Mouse (Mus musculus): ENCODE data around the gene Stk10.
"Not testable (repeated sequence)": the region's sequence is repeated elsewhere in the genome, so short reads cannot be mapped to it uniquely, and the experiment has no call there.

Stk10 gene

GRCm38 (mm10) chr11:32605131-32605860 is 72.2 kb downstream of the Stk10 start:
- DNase-seq, result peak; percentile 98

DNA sequence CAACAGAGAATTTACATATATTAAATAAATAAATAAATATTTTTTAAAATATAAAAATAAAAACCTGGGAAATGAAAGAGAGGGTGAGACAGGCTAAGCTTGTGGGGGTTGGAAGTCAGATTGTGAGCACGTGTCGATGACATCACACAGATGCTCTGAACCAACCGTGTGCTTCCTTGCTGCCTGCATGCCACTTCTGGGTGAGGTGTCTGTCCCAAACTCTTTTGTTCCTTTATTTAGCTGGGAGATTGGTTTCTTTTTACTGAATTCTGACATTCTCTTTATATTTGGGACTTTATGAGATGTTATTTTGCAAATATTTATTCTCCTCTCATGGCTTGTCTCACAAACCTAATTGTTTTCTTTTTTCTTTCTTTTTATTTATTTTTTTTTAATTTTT is 72.8 kb downstream of the Stk10 start:
- no peak for DNase-seq

GRCm38 (mm10) chr11:32607319-32607718 is 74.2 kb downstream of the Stk10 start:
- DNase-seq, result peak; percentile 95

- no peak for DNase-seq
Observed at GRCm38 (mm10) chr11:32610616-32611015, 77.5 kb downstream of the Stk10 start.

- DNase-seq, result no peak
Observed at GRCm38 (mm10) chr11:32612304-32612703, 79.2 kb downstream of the Stk10 start.

GRCm38 (mm10) chr11:32614463-32614862 is 81.4 kb downstream of the Stk10 start:
- DNase-seq, result no peak

GRCm38 (mm10) chr11:32615561-32615960 is 82.5 kb downstream of the Stk10 start:
- DNase-seq, result no peak

DNA sequence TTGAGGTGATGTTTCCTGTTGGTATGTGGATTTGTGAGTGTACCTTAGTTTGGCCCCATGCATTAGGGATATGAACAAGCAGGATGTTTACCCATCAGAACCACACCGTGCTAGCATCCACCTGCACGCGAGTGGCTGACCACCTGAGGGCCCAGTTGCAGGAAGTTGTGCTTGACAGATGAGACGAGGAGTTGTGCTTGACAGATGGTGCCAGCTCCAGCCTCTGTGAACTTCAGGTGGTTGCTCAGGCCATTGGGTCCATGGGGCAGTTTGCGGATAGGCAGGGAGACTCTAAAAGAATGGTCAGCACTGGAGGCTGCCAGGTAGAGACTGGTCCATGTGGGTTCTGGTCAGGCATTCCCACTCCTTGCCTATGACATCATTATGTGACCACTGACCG is 83.0 kb downstream of the Stk10 start:
- DNase-seq, result no peak

DNA sequence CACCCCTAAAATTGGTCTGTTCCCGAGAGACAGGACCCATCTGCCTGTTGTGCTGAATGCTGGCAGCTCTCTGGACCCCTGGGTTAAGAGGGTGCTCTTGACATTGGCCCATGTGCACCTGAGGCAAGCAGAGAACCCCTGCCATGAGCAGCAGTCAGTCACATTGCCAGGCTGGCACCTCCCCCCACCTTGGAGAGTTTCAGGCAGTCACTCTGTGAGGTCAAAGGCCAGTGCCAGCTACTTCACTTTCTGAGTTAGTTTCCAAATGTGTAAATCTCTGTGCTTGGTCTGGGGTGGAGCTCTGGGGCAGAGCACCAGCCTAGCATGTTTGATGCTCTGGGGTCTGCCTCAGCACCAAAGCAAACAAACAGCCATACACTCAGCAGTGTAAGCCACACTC is 84.9 kb downstream of the Stk10 start:
- no peak for DNase-seq

DNA sequence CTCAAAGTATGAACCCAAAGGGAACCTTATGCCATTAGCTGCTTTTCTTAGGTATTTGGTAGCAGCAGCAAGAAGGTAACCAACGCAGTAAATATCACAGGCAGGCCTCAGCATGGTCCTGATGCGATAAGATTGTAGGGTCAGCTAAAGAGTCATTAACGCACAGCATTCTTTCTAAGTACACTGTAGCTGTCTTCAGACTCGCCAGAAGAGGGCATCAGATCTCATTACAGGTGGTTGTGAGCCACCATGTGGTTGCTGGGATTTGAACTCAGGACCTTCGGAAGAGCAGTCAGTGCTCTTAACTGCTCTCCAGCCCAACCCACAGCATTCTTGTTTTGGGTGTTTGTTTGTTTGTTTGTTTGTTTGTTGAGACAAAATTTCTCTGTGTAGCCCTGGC is 85.5 kb downstream of the Stk10 start:
- not testable (repeated sequence) for DNase-seq

DNA sequence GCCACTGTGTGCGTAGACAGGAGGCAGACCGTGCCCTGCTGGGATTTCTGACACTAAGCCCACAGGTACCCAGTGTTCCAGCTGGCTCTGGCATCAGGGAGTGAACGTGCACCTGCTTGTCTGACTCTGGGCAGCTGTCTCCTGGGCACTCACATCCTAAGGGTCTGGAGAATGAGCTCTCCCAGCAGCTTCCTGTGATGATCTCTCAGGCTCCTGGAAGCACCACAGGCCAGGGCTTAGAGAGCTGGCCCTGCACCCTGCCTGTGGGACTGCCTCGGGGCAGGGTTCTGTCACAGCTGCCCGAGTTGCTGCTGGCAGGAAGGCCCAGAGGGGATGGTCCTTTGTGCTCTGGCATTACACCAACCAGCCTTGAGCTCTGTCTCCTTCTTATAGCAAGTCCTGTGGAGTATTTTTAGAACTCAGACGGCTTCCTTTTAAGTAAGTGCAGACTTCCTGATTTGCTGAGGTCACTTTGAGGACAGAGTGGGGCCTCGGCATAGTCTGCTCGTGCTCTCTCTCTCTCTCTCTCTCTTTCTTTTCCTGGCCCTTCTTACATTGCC is 86.2 kb downstream of the Stk10 start:
- DNase-seq, result peak; percentile 99

DNA sequence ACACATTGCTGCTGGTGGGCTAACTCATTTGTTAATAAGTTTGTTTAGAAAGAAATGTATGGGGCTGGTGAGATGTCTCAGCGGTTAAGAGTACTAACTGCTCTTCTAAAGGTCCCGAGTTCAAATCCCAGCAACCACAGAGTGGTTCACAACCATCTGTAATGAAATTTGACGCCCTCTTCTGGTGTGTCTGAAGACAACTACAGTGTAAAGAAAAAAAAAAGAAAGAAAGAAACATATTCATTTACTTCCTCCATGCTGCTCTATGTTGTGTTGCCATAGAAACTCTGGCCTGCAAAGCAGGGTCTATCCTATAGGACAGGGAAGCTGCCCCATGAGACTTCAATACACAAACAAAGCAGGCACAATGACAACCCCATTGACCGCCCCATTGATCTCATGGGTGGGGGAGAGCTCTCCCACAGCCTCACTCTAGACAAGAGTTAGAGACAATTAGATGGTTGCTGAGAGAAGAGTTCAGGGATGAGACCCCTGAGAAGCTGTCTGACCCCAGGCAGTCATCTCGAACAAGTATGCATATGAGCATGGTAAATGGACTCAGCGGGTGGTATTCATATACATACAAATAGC is 86.9 kb downstream of the Stk10 start:
- no peak for DNase-seq

DNA sequence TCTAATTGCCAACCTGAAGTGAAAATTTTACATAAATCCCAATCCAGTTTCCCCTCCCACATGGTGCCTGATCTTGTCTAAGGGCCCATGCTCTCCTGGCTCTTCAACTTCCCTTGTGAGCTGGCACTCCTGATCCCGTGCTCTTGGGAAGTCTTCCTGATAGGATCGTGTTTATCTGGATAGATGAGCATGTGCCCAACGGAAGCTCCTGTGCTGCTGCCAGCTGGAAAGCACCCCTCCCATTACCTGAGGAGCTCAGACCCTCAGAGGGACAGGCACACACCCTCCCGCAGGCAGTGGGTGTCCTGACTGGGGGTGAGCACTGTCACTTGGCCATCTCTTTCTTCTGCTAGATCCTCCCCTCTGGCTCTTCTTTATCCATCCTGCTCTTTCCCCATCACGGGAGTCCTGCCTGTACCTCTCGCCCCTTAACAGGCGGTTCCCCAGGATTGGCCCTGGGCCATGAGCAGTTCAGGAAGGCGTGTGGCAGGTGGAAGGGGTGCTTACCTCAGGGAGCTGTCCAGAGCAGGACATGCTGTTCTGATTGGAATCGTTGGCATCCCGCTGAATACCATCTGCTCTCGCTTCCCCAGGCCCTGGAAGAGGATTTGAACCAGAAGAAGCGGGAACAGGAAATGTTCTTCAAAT is 88.8 kb downstream of the Stk10 start:
- DNase-seq, result peak; percentile 92

DNA sequence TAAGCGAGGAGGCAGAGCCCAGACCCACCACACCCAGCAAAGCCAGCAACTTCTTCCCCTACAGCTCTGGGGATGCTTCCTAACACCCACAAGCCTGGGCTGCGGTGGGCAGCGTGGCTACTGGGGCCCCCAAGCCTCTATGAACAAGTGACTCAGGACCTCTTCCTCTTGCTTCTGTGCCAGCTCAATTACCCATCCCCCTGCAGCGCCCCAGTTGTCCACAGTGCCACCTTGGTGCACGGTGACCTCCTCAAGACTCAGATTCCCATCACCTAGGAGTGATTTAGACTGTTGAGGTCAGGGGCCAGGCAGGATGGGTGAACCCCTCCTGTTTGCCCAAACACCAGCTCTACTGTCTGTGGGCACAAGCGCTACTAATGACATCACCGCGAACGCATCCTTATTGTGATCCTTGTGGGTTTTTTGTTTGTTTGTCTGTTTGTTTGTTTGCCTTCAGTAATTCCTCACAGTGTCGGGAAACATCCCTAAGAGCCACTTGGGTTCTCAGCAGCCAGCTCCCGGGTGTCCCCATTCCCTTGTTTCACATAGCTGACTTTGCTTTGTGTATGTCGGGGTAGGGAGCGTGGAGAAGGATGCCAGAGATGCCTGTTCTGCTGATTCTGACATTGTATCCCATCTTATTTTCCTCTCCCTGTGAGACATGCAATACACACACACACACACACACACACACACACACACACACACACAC is 89.5 kb downstream of the Stk10 start:
- DNase-seq, result no peak

GRCm38 (mm10) chr11:32623236-32623635 is 90.1 kb downstream of the Stk10 start:
- peak; percentile 97 for DNase-seq

GRCm38 (mm10) chr11:32623912-32624311 is 90.8 kb downstream of the Stk10 start:
- DNase-seq, result no peak

DNA sequence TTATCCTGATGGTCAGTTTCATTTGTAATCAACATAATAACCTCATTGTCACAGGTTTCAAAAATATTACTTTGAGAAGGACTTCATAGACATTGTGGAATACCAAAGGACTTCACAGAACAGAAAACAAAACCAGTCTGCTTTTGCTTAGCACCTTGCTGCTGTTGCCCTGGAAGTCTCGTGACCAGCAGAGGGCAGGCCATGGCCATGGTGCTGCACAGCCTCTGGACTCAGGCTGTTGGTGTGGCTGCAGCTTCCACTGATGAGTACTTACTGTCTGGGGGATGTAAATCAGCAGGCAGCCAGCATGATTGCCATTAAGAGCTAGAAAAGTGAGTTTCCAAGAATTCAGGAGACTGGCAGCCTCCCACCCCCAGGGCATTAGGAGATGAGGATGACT is 92.6 kb downstream of the Stk10 start:
- DNase-seq, result peak; percentile 92

GRCm38 (mm10) chr11:32626079-32626478 is 93.0 kb downstream of the Stk10 start:
- peak; percentile 82 for DNase-seq

- DNase-seq, result peak; percentile 81
Observed at GRCm38 (mm10) chr11:32627900-32628299, 94.8 kb downstream of the Stk10 start.

GRCm38 (mm10) chr11:32629713-32630211 is 96.7 kb downstream of the Stk10 start:
- peak; percentile 79 for DNase-seq

GRCm38 (mm10) chr11:32632671-32633070 is 99.6 kb downstream of the Stk10 start:
- no peak for DNase-seq

GRCm38 (mm10) chr11:32633542-32633941 is 100.4 kb downstream of the Stk10 start:
- no peak for DNase-seq

- no peak for DNase-seq
Observed at GRCm38 (mm10) chr11:32634143-32634542, 101.0 kb downstream of the Stk10 start.

Measured in heart, adult 11 months (tissue).